8 mouse cellular contexts compared by ENCODE assay signal in the genomic region with DNA sequence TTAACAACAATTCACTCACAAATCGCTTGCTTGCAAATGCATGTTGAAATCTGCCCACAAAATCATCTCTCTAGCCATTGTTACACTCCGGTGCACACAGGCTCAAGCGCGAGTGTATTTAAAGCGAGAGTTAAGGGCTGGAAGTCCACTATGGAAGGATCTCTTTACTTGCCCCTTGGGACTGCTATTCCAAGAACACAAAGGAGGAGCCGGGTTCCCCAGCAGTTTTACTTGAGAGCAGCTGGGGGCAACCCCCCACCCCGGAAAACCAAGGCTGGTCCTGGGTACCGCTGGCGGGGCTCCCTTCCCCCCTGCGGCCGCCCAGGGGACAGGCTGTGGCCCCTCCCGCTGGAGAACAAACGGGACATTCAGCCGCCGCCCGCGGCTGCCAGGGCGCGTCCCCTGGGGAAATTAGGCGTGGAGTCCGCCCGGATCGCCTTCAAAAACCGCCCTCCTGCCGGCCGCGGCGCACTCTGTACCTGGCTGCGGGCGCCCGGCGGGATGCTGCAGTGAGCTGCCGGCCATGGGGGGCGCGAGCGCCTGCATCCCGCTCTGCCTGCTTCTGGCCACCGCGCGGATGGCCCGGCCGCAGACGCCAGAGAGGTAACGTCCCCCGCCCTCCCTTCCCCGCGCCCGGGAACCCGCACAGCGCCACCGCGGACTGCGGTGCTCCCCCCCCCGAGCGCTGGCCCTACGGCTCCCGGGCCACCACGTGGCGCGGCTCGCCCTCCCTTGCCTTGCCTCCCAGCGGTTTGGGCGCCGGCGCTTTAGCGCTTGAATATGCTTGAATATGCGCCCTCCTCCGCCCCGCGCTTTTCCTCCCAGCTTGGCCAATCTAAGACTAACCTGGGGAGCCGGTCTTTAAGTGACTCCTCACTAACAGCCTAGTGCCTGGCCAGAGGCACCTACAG. TPM values are rescaled to one million over a fixed set of nuclear protein-coding genes. Genes with fewer than 3 reads are reported as not detected.
DNase-seq lines count a peak whose midpoint lies in the region; ATAC-seq and TF ChIP-seq lines count a peak whose summit lies in the region.

A gene (plus strand): TSS at position 331 of the 911 bp plus-strand sequence.

- TF ChIP-seq POLR2A in myocyte (IDR thresholded peaks at IDR 0.05; ENCODE audit: insufficient read length, low read depth), result peak; percentile 18

- no peak within 1 kb of the TSS for H3K27ac ChIP-seq in intestine, embryonic 15.5 days
- H3K27ac ChIP-seq in limb, embryonic 13.5 days, result peak within 1 kb of the TSS; percentile 39; the same call in 1 of the 2 replicates

- peak; percentile 76 for DNase-seq in embryo, embryonic 10 days (ENCODE audit: low spot score)
- DNase-seq in heart, adult 11 months, result peak; percentile 95
- DNase-seq in natural killer cell, adult 2 months (ENCODE audit: low spot score in 2 of 2), result no peak

- H3K79me2 ChIP-seq in myocyte (ENCODE audit: control insufficient read depth, insufficient read depth), result no peaks in the 10 kb centered on the region

- peak within 1 kb of the TSS; percentile 89 for H3K4me3 ChIP-seq in megakaryocyte, embryonic 14.5 days (replicated peaks)
- H3K4me3 ChIP-seq in intestine, embryonic 15.5 days (replicated peaks), result peak within 1 kb of the TSS; percentile 57
- H3K4me3 ChIP-seq in limb, embryonic 13.5 days, result peak within 1 kb of the TSS; percentile 56
- peak within 1 kb of the TSS; percentile 28 for H3K4me3 ChIP-seq in myocyte

- WGBS in intestine, embryonic 15.5 days, result under 1% methylated on average over 68 of the region's 71 CpGs
- under 1% methylated on average over 66 of the region's 71 CpGs for WGBS in limb, embryonic 13.5 days

- peaks cover 64% of the 10 kb centered on the region for H3K27me3 ChIP-seq in megakaryocyte, embryonic 14.5 days (replicated peaks)
- H3K27me3 ChIP-seq in intestine, embryonic 15.5 days (replicated peaks), result peaks cover 20% of the 10 kb centered on the region
- H3K27me3 ChIP-seq in limb, embryonic 13.5 days, result 0 out of 2 replicates have a peak, but pooled peaks cover 2% of the 10 kb centered on the region
- H3K27me3 ChIP-seq in myocyte (ENCODE audit: control insufficient read depth, insufficient read depth, insufficient read length), result no peaks in the 10 kb centered on the region

- H3K4me2 ChIP-seq in intestine, embryonic 15.5 days (replicated peaks), result peak within 1 kb of the TSS; percentile 99
- H3K4me2 ChIP-seq in limb, embryonic 13.5 days (replicated peaks), result peak within 1 kb of the TSS; percentile 82
- H3K4me2 ChIP-seq in myocyte (ENCODE audit: low read depth), result peak within 1 kb of the TSS; percentile 79

- ATAC-seq in megakaryocyte, adult 5-6 weeks (ENCODE audit: poor library complexity, severe bottlenecking), result no peak
- ATAC-seq in intestine, embryonic 15.5 days, result peak; percentile 90
- ATAC-seq in limb, embryonic 13.5 days (ENCODE audit: low FRiP score, low read depth), result peak; percentile 76

- H3ac ChIP-seq in myocyte (ENCODE audit: control insufficient read depth, insufficient read length), result peak within 1 kb of the TSS; percentile 35

- H3K9ac ChIP-seq in intestine, embryonic 15.5 days, result peak within 1 kb of the TSS; percentile 43
- peak within 1 kb of the TSS; percentile 82 for H3K9ac ChIP-seq in limb, embryonic 13.5 days

- peaks cover 10% of the 10 kb centered on the region for H3K9me3 ChIP-seq in megakaryocyte, embryonic 14.5 days
- no peaks in the 10 kb centered on the region for H3K9me3 ChIP-seq in intestine, embryonic 15.5 days
- no peaks in the 10 kb centered on the region for H3K9me3 ChIP-seq in limb, embryonic 13.5 days

- H3K4me1 ChIP-seq in megakaryocyte, embryonic 14.5 days, result peaks cover 17% of the 10 kb centered on the region
- peaks cover 3% of the 10 kb centered on the region; the same call in 1 of the 2 replicates for H3K4me1 ChIP-seq in intestine, embryonic 15.5 days (replicated peaks)
- peaks cover 31% of the 10 kb centered on the region for H3K4me1 ChIP-seq in limb, embryonic 13.5 days

- H3K36me3 ChIP-seq in megakaryocyte, embryonic 14.5 days (replicated peaks; ENCODE audit: low read length), result no peaks in the 10 kb centered on the region
- H3K36me3 ChIP-seq in intestine, embryonic 15.5 days, result no peaks in the 10 kb centered on the region
- no peaks in the 10 kb centered on the region for H3K36me3 ChIP-seq in limb, embryonic 13.5 days
- no peaks in the 10 kb centered on the region for H3K36me3 ChIP-seq in myocyte (ENCODE audit: control insufficient read depth, insufficient read depth)

TF ChIP-seq in myocyte, 11 proteins besides CTCF, POLR2A, EP300 and RAD21:
- no peak for TF ChIP-seq TCF3 (IDR thresholded peaks at IDR 0.05; ENCODE audit: insufficient read length, low read depth)
- no peak for TF ChIP-seq MYOG (IDR thresholded peaks at IDR 0.05; ENCODE audit: control insufficient read depth in 1 of 3, insufficient read depth in 1 of 3, insufficient read length in 2 of 3, low read depth in 2 of 3)
- peak; percentile 24 for TF ChIP-seq POLR2AphosphoS2 (IDR thresholded peaks at IDR 0.05; ENCODE audit: insufficient read length, low read depth)
- TF ChIP-seq MYOD1 (IDR thresholded peaks at IDR 0.05; ENCODE audit: control insufficient read depth in 1 of 3, insufficient read length in 2 of 3, low read depth in 2 of 3), result no peak
- TF ChIP-seq USF1 (IDR thresholded peaks at IDR 0.05; ENCODE audit: low read depth), result peak; percentile 2

RNA-seq across cellular contexts. Expression of the gene that starts here (rescaled TPM):
- polyA plus RNA-seq in megakaryocyte, embryonic 14.5 days (2012; ENCODE audit: insufficient read depth, low replicate concordance), result not detected in 2 replicates
- total RNA-seq in megakaryocyte, adult 5-6 weeks (2015), result not detected in 2 replicates
- not detected in 2 replicates for total RNA-seq in megakaryocyte, adult 5-6 weeks (2017)
- 0.84 and 1.4 TPM in 2 replicates for polyA plus RNA-seq in intestine, embryonic 15.5 days (2015; fragmentation: Nextera tagmentation; extraction: Ambion mirVana)
- polyA plus RNA-seq in limb, embryonic 13.5 days (2015; fragmentation: Nextera tagmentation; extraction: Ambion mirVana), result 17.0 and 20.3 TPM in 2 replicates
- 13.9 TPM for polyA plus RNA-seq in myocyte (2012; fragmentation: generic; extraction: Trizol)

Comparison
In these comparisons a context has a peak if more than half of its experiments do, and no peak if none do; other contexts are left out.
1. H3K4me3 ChIP-seq: peak in every context shown above with its lines; median percentile 89 in megakaryocyte, embryonic 14.5 days; 57 in intestine, embryonic 15.5 days; 56 in limb, embryonic 13.5 days; 28 in myocyte.
2. DNase-seq: peak in embryo, embryonic 10 days (single experiment) and heart, adult 11 months (single experiment); none in natural killer cell, adult 2 months (0 of 2).
3. Peak in every context shown above with its lines, with median percentiles within 50 percentile points of each other: H3K4me2 ChIP-seq.